Mouse (Mus musculus): ENCODE measurements around the gene Mtfmt.

GRCm38 (mm10) chr9:65480071-65480470, 44.5 kb downstream of the Mtfmt start:
- TF ChIP-seq NANOG (IDR thresholded peaks at IDR 0.05; ENCODE audit: borderline replicate concordance, low read length), result no peak
- TF ChIP-seq CTCF (conservative IDR thresholded peaks at IDR 0.05; ENCODE audit: low read length), result no peak

Measured in E14TG2a.4 (cell line).